Mouse (Mus musculus): ENCODE measurements at regions not wholly inside any gene's neighbourhood (a gene's known extent, or its start where the extent isn't known, plus 50 kb on each side); places are given as distances from the start of the nearest gene placed in this dataset.
A peak's percentile ranks its signal among the peaks of the same experiment; 100 is the strongest.

- DNase-seq, result no peak
Observed at GRCm38 (mm10) chr7:78123386-78123785, 614.4 kb downstream of the Ntrk3 start.

- DNase-seq, result no peak
Observed at GRCm38 (mm10) chr7:78121151-78121486, 616.7 kb downstream of the Ntrk3 start.

GRCm38 (mm10) chr7:78120462-78121150 is 617.2 kb downstream of the Ntrk3 start:
- no peak for DNase-seq

GRCm38 (mm10) chr7:78119809-78120208 is 618.0 kb downstream of the Ntrk3 start:
- no peak for DNase-seq

GRCm38 (mm10) chr7:78111291-78111690 is 626.5 kb downstream of the Ntrk3 start:
- DNase-seq, result no peak

GRCm38 (mm10) chr7:78103536-78104279 is 634.1 kb downstream of the Ntrk3 start:
- no peak for DNase-seq

- no peak for DNase-seq
Observed at GRCm38 (mm10) chr7:78102396-78102795, 635.4 kb downstream of the Ntrk3 start.

- DNase-seq, result peak in 1 of 2 experiments; percentile 20
Observed at GRCm38 (mm10) chr7:78086566-78087008, 651.2 kb downstream of the Ntrk3 start.

GRCm38 (mm10) chr7:78085783-78086565 is 651.8 kb downstream of the Ntrk3 start:
- DNase-seq, result peak in 1 of 2 experiments; percentile 21

GRCm38 (mm10) chr7:78079708-78080107 is 658.1 kb downstream of the Ntrk3 start:
- DNase-seq, result no peak

GRCm38 (mm10) chr7:78071131-78071530 is 666.7 kb downstream of the Ntrk3 start:
- DNase-seq, result peak; percentile 4 to 24

- DNase-seq, result no peak
Observed at GRCm38 (mm10) chr7:78061631-78062030, 676.2 kb downstream of the Ntrk3 start.

- no peak for DNase-seq
Observed at GRCm38 (mm10) chr7:78049606-78050005, 688.2 kb downstream of the Ntrk3 start.

GRCm38 (mm10) chr7:78045456-78045855 is 692.4 kb downstream of the Ntrk3 start:
- DNase-seq, result no peak

GRCm38 (mm10) chr7:78031032-78031431 is 706.8 kb downstream of the Ntrk3 start:
- DNase-seq, result no peak

GRCm38 (mm10) chr7:78026992-78027615 is 710.7 kb downstream of the Ntrk3 start:
- DNase-seq, result no peak

GRCm38 (mm10) chr7:78023591-78023990 is 714.2 kb downstream of the Ntrk3 start:
- no peak for DNase-seq

- no peak for DNase-seq
Observed at GRCm38 (mm10) chr7:78023075-78023474, 714.7 kb downstream of the Ntrk3 start.

- DNase-seq, result no peak
Observed at GRCm38 (mm10) chr7:78013631-78014030, 724.2 kb downstream of the Ntrk3 start.

GRCm38 (mm10) chr7:78003086-78003485 is 734.7 kb downstream of the Ntrk3 start:
- DNase-seq, result no peak

- no peak for DNase-seq
Observed at GRCm38 (mm10) chr7:77993840-77994239, 744.0 kb downstream of the Ntrk3 start.

- no peak for DNase-seq
Observed at GRCm38 (mm10) chr7:77990150-77990549, 747.7 kb downstream of the Ntrk3 start.

GRCm38 (mm10) chr7:77988177-77988576 is 749.6 kb downstream of the Ntrk3 start:
- no peak for DNase-seq
